Mouse (Mus musculus) ES-Bruce4 (cell line): ENCODE measurements around the gene Ccdc137. TPM values are rescaled to one million over a fixed set of nuclear protein-coding genes. Genes with fewer than 3 reads are reported as not detected.
A peak's percentile ranks its signal among the peaks of the same experiment; 100 is the strongest.

Experiments
- H3K27ac ChIP-seq: 2 replicates; pipeline ENCODE4 v1.5.1; 2012; ENCODE audit warnings: low read length, inconsistent platforms; ENCODE audit not compliant: insufficient read depth
- H3K27me3 ChIP-seq: 2 replicates; pipeline ENCODE4 v1.6.1; 2012; ENCODE audit warnings: mild to moderate bottlenecking, low read length, inconsistent platforms; ENCODE audit not compliant: control insufficient read depth, poor library complexity, insufficient read depth, severe bottlenecking
- H3K36me3 ChIP-seq: 2 replicates; pipeline ENCODE4 v1.6.1; 2012; ENCODE audit warnings: inconsistent platforms, mild to moderate bottlenecking, low read length, moderate library complexity; ENCODE audit not compliant: control insufficient read depth, poor library complexity, insufficient read depth, severe bottlenecking
- H3K4me1 ChIP-seq: one replicate; pipeline ENCODE4 v1.8.1; 2011; ENCODE audit warnings: low read length; ENCODE audit not compliant: control insufficient read depth, insufficient read depth
- H3K4me3 ChIP-seq: 2 replicates; pipeline ENCODE4 v1.5.1; 2011; ENCODE audit warnings: low read depth, mild to moderate bottlenecking, low read length
- H3K9ac ChIP-seq: 2 replicates; pipeline ENCODE4 v1.6.1; 2012; ENCODE audit warnings: low read depth, mild to moderate bottlenecking, inconsistent platforms; ENCODE audit not compliant: poor library complexity, severe bottlenecking
- H3K9me3 ChIP-seq: replicated peaks from 2 replicates; pipeline ENCODE4 v1.6.1; 2012; ENCODE audit warnings: mild to moderate bottlenecking, low read length, inconsistent platforms; ENCODE audit not compliant: control insufficient read depth, poor library complexity, insufficient read depth, severe bottlenecking
- CTCF ChIP-seq: IDR thresholded peaks from one replicate; pipeline ENCODE4 v1.8.1; 2011; ENCODE audit warnings: low read depth, low read length
- EP300 ChIP-seq: IDR thresholded peaks from 2 replicates; pipeline ENCODE4 v1.6.1; 2011; ENCODE audit warnings: low read depth, low read length; ENCODE audit not compliant: insufficient read depth
- POLR2A ChIP-seq: IDR thresholded peaks from one replicate; pipeline ENCODE4 v1.8.1; 2011; ENCODE audit warnings: low read length; ENCODE audit not compliant: insufficient read depth
- polyA plus RNA-seq: library from polyadenylated mRNA; stranded (reverse); fragments of >200 nt; gene quantifications from 2 replicates; pipeline ENCODE4 v1.2.4, GENCODE M21; 2011; ENCODE audit warnings: low read depth; ENCODE audit not compliant: missing spikeins, insufficient read depth, insufficient read length

Ccdc137 gene
- polyA plus RNA-seq, 1 experiment, result 16.1 TPM

- Histone ChIP-seq H3K9me3 (no peaks in the 10 kb centered on the region), H3K4me1 (no peaks in the 10 kb centered on the region), H3K4me3 (peak overlapping the region; percentile 97), H3K27ac (no peak overlapping the region), H3K27me3 (no peaks in the 10 kb centered on the region), H3K36me3 (0 out of 2 replicates have a peak, but pooled peaks cover 2% of the 10 kb centered on the region), H3K9ac (peak overlapping the region; percentile 76)
- TF ChIP-seq CTCF (no peak), EP300 (no peak), POLR2A (no peak)
Measured at GRCm38 (mm10) chr11:120457370-120457769, 545 bp upstream of the Ccdc137 start.

GRCm38 (mm10) chr11:120458847-120459597, 1.1 kb downstream of the Ccdc137 start:
- Histone ChIP-seq H3K4me1 (no peaks in the 10 kb centered on the region), H3K27me3 (no peaks in the 10 kb centered on the region), H3K36me3 (peaks cover 2% of the 10 kb centered on the region; the same call in 1 of the 2 replicates), H3K9ac (peak overlapping the region; percentile 76), H3K4me3 (peak overlapping the region; percentile 97), H3K9me3 (no peaks in the 10 kb centered on the region), H3K27ac (no peak overlapping the region)
- TF ChIP-seq CTCF (peak; percentile 33), EP300 (no peak)

GRCm38 (mm10) chr11:120463536-120463935, 5.6 kb downstream of the Ccdc137 start:
- Histone ChIP-seq H3K27me3 (no peaks in the 10 kb centered on the region), H3K4me1 (no peaks in the 10 kb centered on the region), H3K36me3 (peaks cover 2% of the 10 kb centered on the region; the same call in 1 of the 2 replicates), H3K27ac (no peak overlapping the region), H3K9ac (no peak overlapping the region), H3K9me3 (no peaks in the 10 kb centered on the region), H3K4me3 (no peak overlapping the region)
- TF ChIP-seq EP300 (no peak), POLR2A (no peak), CTCF (no peak)

DNA sequence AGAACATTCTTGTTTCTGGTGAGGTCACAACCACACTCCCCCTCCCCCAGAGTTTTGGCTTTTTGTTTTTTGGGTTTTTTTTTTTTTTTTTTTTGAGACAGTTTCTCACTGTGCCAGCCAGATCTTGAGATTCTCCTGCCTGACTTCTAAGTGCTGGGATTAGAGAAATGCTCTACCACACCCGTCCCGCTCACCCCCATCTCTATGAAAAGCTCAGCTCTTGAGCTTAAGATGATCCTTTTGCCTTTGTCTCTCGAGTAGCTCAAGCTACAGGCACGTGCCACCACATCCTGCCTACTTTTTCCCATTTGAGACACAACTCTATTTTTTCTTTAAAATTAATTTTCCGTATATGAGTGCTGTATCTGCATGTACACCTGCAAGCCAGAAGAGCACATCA, 6.5 kb downstream of the Ccdc137 start:
- TF ChIP-seq EP300 (no peak), CTCF (no peak), POLR2A (no peak)
- H3K4me3 ChIP-seq, result no peak overlapping the region
- H3K9me3 ChIP-seq, result no peaks in the 10 kb centered on the region
- no peaks in the 10 kb centered on the region for H3K4me1 ChIP-seq
- H3K9ac ChIP-seq, result no peak overlapping the region
- peaks cover 2% of the 10 kb centered on the region; the same call in 1 of the 2 replicates for H3K36me3 ChIP-seq
- H3K27me3 ChIP-seq, result no peaks in the 10 kb centered on the region
- H3K27ac ChIP-seq, result no peak overlapping the region

GRCm38 (mm10) chr11:120465521-120465920, 7.6 kb downstream of the Ccdc137 start:
- Histone ChIP-seq H3K9ac (no peak overlapping the region), H3K9me3 (no peaks in the 10 kb centered on the region), H3K27me3 (no peaks in the 10 kb centered on the region), H3K4me3 (no peak overlapping the region), H3K4me1 (no peaks in the 10 kb centered on the region), H3K36me3 (peaks cover 2% of the 10 kb centered on the region; the same call in 1 of the 2 replicates), H3K27ac (no peak overlapping the region)
- TF ChIP-seq CTCF (no peak), EP300 (no peak), POLR2A (no peak)

DNA sequence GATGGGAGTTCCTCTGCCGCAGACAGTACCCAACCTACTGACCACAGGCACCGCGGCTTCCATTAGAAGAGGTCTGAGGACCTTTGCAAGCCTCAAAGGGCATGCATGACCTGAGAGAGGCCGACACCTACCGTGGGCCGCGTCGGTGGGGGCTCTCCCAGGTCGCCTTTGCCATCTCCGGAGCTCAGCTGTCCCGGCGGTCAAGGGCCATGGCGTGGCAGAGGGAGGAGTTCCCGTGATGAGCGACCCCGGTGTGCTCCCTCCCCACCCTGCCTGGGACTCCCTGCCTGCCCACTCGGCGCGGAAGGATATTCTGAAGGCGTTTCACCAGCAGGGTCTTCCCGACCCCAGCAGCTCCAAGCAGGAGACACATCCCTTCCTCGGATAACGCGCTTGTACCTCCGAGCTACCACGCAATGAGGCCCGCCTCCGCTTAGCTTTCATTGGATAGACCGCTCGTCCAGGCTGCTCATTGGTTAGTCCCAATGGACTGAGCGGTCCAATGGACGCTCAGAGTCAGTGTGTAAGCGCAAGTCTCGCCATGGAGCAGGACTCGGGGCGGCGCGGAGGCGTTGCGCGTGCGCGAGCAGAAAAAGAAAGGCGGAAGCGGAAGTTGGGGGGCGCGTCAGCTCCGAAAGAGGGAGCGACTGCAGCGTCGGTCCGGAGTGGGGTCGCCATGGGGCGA, 9.3 kb downstream of the Ccdc137 start, which contains the start of gene Arl16:
TSS of gene Arl16 (minus strand) at position 557 of the 685 bp plus-strand sequence.
- Histone ChIP-seq H3K36me3 (no peaks in the 10 kb centered on the region; the same call in 1 of the 2 replicates), H3K9me3 (no peaks in the 10 kb centered on the region), H3K9ac (peak within 1 kb of the TSS; percentile 68), H3K4me1 (no peaks in the 10 kb centered on the region), H3K27ac (no peak within 1 kb of the TSS), H3K27me3 (no peaks in the 10 kb centered on the region), H3K4me3 (peak within 1 kb of the TSS; percentile 86)
- TF ChIP-seq EP300, result no peak
- TF ChIP-seq CTCF, result no peak
- peak; percentile 65 for TF ChIP-seq POLR2A
